Mouse (Mus musculus) liver, embryonic 12.5 days (tissue): ENCODE results near the gene Otud7b. TPM values are rescaled to one million over a fixed set of nuclear protein-coding genes. Genes with fewer than 3 reads are reported as not detected.

Experiments
- ATAC-seq: fragments of 200-750 bp; cut with Nextera tagmentation; 2 replicates; pipeline ENCODE4 v1.8.0; 2017; ENCODE audit warnings: moderate number of reproducible peaks, mild to moderate bottlenecking, moderate library complexity
- H3K27ac ChIP-seq: fragments of 300-500 bp; sonication (generic); 2 replicates; pipeline ENCODE4 v1.5.1; 2016; ENCODE audit warnings: mild to moderate bottlenecking
- H3K27me3 ChIP-seq: fragments of 300-500 bp; sonication (generic); replicated peaks from 2 replicates; pipeline ENCODE4 v1.6.1; 2016; ENCODE audit warnings: mild to moderate bottlenecking, moderate library complexity
- H3K36me3 ChIP-seq: fragments of 300-500 bp; sonication (generic); 2 replicates; pipeline ENCODE4 v1.6.1; 2016; ENCODE audit warnings: mild to moderate bottlenecking, moderate library complexity
- H3K4me1 ChIP-seq: fragments of 300-500 bp; sonication (generic); 2 replicates; pipeline ENCODE4 v1.6.1; 2016
- H3K4me2 ChIP-seq: fragments of 300-500 bp; sonication (generic); 2 replicates; pipeline ENCODE4 v1.6.1; 2016; ENCODE audit warnings: mild to moderate bottlenecking, moderate library complexity
- H3K4me3 ChIP-seq: fragments of 300-500 bp; sonication (generic); 2 replicates; pipeline ENCODE4 v1.5.1; 2016; ENCODE audit warnings: mild to moderate bottlenecking, moderate library complexity
- H3K9ac ChIP-seq: fragments of 300-500 bp; sonication (generic); 2 replicates; pipeline ENCODE4 v1.6.1; 2016; ENCODE audit warnings: mild to moderate bottlenecking, moderate library complexity
- H3K9me3 ChIP-seq: fragments of 300-500 bp; sonication (generic); replicated peaks from 2 replicates; pipeline ENCODE4 v1.6.1; 2016; ENCODE audit warnings: mild to moderate bottlenecking, moderate library complexity
- WGBS: fragments of 180-500 bp; shearing (Covaris S2); methylation state at CpG from one replicate; pipeline ENCODE4 v1.1.7; 2016; ENCODE audit not compliant: insufficient replicate concordance; 5-methylcytosine and 5-hydroxymethylcytosine counted together
- polyA plus RNA-seq: library from polyadenylated mRNA; unstranded; fragments of >200 nt; fragmentation: Nextera tagmentation; extraction: Ambion mirVana; gene quantifications from 2 replicates; pipeline ENCODE4 v1.2.1, GENCODE M21; 2016

The Otud7b gene
- polyA plus RNA-seq, 1 experiment from 2014 or later = 10.8 TPM

DNA sequence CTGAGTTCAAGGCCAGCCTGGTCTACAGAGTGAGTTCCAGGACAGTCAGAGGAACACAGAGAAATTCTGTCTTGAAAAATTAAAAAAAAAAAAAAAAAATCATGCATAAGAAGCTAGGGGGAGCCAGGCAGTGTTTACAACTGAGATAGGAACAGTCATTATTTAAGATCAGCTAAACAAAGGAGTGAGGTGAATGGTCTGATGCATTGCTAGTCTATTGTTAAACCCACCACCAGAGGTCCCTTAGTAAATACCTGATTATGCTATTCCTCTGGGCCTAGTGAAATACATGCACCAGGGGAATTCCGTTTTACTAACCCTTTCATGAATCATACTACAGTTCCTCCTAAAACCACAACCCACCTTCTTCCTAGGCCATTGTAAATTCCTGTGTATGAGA lies 34.8 kb upstream of the Otud7b start:
- no peaks in the 10 kb centered on the region for H3K27me3 ChIP-seq
- no peaks in the 10 kb centered on the region for H3K9me3 ChIP-seq
- 43% methylated on average over 1 of the region's 1 CpGs for WGBS

GRCm38 (mm10) chr3:96070241-96070640 lies 34.1 kb upstream of the Otud7b start:
- no peaks in the 10 kb centered on the region for H3K27me3 ChIP-seq
- H3K4me3 ChIP-seq = no peak overlapping the region
- no peak overlapping the region for H3K27ac ChIP-seq
- H3K4me1 ChIP-seq = peaks cover 14% of the 10 kb centered on the region
- WGBS = 69% methylated on average over 4 of the region's 4 CpGs
- H3K36me3 ChIP-seq = no peaks in the 10 kb centered on the region
- no peak overlapping the region for H3K9ac ChIP-seq
- no peak for ATAC-seq
- no peak overlapping the region for H3K4me2 ChIP-seq
- H3K9me3 ChIP-seq = no peaks in the 10 kb centered on the region

More for the DNA sequence above, 34.8 kb upstream of the Otud7b start:
- Histone ChIP-seq H3K36me3 (no peaks in the 10 kb centered on the region), H3K27ac (no peak overlapping the region), H3K4me1 (peaks cover 14% of the 10 kb centered on the region), H3K4me3 (no peak overlapping the region), H3K4me2 (no peak overlapping the region), H3K9ac (no peak overlapping the region)
- ATAC-seq = no peak

DNA sequence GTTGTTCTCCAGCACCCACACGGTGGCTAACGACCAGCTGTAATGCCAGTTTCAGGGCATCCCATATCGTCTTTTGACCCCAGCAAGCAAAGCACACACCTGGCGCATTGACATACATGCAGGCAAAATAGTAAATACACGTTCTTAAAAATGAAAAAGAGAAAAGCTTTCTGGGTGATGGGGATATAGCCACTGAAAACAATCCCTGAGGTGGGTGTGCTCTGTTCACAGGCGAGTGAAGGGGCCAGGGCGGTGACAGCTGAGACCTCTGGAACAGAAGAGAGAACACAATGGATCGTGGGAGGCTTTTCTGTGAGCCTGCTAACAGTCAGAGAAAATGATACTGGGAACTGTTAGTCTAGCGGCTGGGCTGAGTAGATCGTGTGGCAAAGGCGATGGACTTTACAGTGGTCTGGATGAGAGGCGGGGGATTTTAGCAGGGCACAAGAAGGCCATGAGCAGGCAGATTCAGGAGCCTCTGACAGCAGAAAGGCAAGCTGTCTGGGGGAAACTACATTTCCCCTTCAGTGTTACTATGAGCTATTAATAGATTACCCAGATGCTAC lies 31.3 kb upstream of the Otud7b start:
- Histone ChIP-seq H3K4me2 (no peak overlapping the region), H3K27ac (no peak overlapping the region), H3K4me1 (peaks cover 6% of the 10 kb centered on the region; the same call in 1 of the 2 replicates), H3K27me3 (peaks cover 5% of the 10 kb centered on the region; the same call in 1 of the 2 replicates), H3K4me3 (no peak overlapping the region), H3K9ac (no peak overlapping the region), H3K9me3 (no peaks in the 10 kb centered on the region), H3K36me3 (no peaks in the 10 kb centered on the region)
- ATAC-seq = no peak
- WGBS = 61% methylated on average over 12 of the region's 12 CpGs

DNA sequence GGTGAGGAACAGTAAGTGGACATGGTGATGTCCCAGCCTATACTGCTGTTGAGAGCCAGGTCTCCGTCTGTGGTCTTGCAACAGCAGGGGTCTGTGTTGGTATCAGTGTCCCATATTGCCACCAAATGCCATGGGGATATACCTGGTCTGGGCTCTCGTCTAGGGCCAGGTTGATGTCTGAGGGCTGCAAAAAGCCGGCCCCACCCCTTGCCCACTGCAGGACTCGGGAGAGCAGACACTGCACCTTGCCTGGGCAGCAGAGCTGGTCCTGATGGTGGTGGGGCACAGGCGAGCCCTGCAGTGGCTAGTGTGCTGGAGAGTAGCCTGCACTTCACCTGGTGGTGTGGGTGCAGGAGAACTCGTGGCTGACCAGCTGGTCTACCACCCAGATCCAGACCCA lies 26.3 kb upstream of the Otud7b start:
- Histone ChIP-seq H3K27me3 (peaks cover 5% of the 10 kb centered on the region; the same call in 1 of the 2 replicates), H3K9ac (no peak overlapping the region), H3K4me3 (no peak overlapping the region), H3K27ac (no peak overlapping the region), H3K36me3 (no peaks in the 10 kb centered on the region), H3K9me3 (no peaks in the 10 kb centered on the region), H3K4me1 (peaks cover 12% of the 10 kb centered on the region), H3K4me2 (no peak overlapping the region)
- no peak for ATAC-seq
- 52% methylated on average over 6 of the region's 6 CpGs for WGBS

GRCm38 (mm10) chr3:96078711-96079110 lies 25.6 kb upstream of the Otud7b start:
- WGBS = 70% methylated on average over 3 of the region's 3 CpGs
- Histone ChIP-seq H3K4me3 (no peak overlapping the region), H3K4me2 (no peak overlapping the region), H3K27ac (no peak overlapping the region), H3K4me1 (peaks cover 15% of the 10 kb centered on the region), H3K27me3 (peaks cover 5% of the 10 kb centered on the region; the same call in 1 of the 2 replicates), H3K9ac (no peak overlapping the region), H3K36me3 (no peaks in the 10 kb centered on the region), H3K9me3 (no peaks in the 10 kb centered on the region)
- ATAC-seq = no peak

DNA sequence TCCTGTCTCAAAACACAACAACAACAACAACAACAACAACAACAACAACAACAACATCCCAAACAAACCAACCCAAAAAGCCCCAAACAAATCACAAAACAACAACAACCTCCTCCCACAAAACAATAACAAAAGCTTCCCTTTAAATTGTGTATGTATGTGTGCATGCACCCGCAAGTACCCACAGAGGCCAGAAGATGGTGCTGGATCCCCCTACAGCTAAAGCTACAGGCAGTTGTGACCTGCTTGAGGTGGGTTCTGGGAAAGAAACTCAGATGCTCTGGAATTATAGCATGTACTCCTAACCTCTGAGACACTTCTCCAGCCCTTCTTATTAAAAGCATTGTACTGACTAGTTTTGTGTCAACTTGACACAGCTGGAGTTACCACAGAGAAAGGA lies 23.3 kb upstream of the Otud7b start:
- H3K9ac ChIP-seq = no peak overlapping the region
- H3K27ac ChIP-seq = no peak overlapping the region
- peaks cover 15% of the 10 kb centered on the region for H3K4me1 ChIP-seq
- H3K4me3 ChIP-seq = no peak overlapping the region
- 0 out of 2 replicates have a peak, but pooled peaks have one; percentile 59 for ATAC-seq
- no peaks in the 10 kb centered on the region for H3K9me3 ChIP-seq
- peaks cover 5% of the 10 kb centered on the region; the same call in 1 of the 2 replicates for H3K27me3 ChIP-seq
- no peak overlapping the region for H3K4me2 ChIP-seq
- H3K36me3 ChIP-seq = no peaks in the 10 kb centered on the region
- WGBS = 63% methylated on average over 1 of the region's 1 CpGs

- Histone ChIP-seq H3K9me3 (no peaks in the 10 kb centered on the region), H3K36me3 (no peaks in the 10 kb centered on the region), H3K27ac (peak overlapping the region; percentile 60; the same call in 1 of the 2 replicates), H3K4me1 (peaks cover 20% of the 10 kb centered on the region), H3K27me3 (peaks cover 5% of the 10 kb centered on the region; the same call in 1 of the 2 replicates), H3K4me2 (no peak overlapping the region), H3K4me3 (no peak overlapping the region), H3K9ac (no peak overlapping the region)
- WGBS = 66% methylated on average over 4 of the region's 4 CpGs
- 0 out of 2 replicates have a peak, but pooled peaks have one; percentile 61 for ATAC-seq
These were observed 22.7 kb upstream of the Otud7b start for GRCm38 (mm10) chr3:96081650-96082049.

DNA sequence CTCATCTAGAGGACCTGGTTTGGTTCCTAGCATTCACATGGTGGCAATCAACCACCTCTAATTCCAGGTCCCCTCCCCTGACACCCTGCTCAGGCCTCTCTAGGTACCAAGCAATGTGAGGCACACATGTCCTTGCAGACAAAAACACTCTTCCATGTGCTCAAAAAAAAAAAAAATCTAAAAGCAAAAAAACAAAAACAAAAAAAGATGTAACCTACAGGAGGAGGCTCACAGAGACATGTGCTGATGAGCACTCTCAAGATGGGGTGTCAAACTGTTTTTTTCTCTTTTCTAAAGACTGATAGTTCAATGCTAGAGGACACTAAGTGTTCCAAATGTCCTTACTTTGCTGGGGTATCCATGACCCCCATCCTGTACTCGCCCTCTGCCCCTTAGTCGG lies 22.2 kb upstream of the Otud7b start:
- H3K4me2 ChIP-seq = no peak overlapping the region
- peak overlapping the region; percentile 17; the same call in 1 of the 2 replicates for H3K9ac ChIP-seq
- no peak for ATAC-seq
- no peaks in the 10 kb centered on the region for H3K36me3 ChIP-seq
- H3K9me3 ChIP-seq = no peaks in the 10 kb centered on the region
- peaks cover 4% of the 10 kb centered on the region; the same call in 1 of the 2 replicates for H3K27me3 ChIP-seq
- H3K27ac ChIP-seq = peak overlapping the region; percentile 60; the same call in 1 of the 2 replicates
- WGBS = 77% methylated on average over 2 of the region's 2 CpGs
- peaks cover 23% of the 10 kb centered on the region for H3K4me1 ChIP-seq
- no peak overlapping the region for H3K4me3 ChIP-seq

GRCm38 (mm10) chr3:96082714-96083508 lies 21.4 kb upstream of the Otud7b start:
- 54% methylated on average over 15 of the region's 15 CpGs for WGBS
- Histone ChIP-seq H3K4me3 (no peak overlapping the region), H3K27ac (peak overlapping the region; percentile 58), H3K4me1 (peaks cover 23% of the 10 kb centered on the region), H3K9ac (peak overlapping the region; percentile 17; the same call in 1 of the 2 replicates), H3K27me3 (no peaks in the 10 kb centered on the region), H3K9me3 (no peaks in the 10 kb centered on the region), H3K36me3 (no peaks in the 10 kb centered on the region), H3K4me2 (peak overlapping the region; percentile 40)
- ATAC-seq = no peak

GRCm38 (mm10) chr3:96084146-96084755 lies 20.1 kb upstream of the Otud7b start:
- no peak for ATAC-seq
- H3K9me3 ChIP-seq = no peaks in the 10 kb centered on the region
- H3K27ac ChIP-seq = no peak overlapping the region
- H3K9ac ChIP-seq = no peak overlapping the region
- WGBS = 80% methylated on average over 10 of the region's 10 CpGs
- no peaks in the 10 kb centered on the region for H3K36me3 ChIP-seq
- no peaks in the 10 kb centered on the region for H3K27me3 ChIP-seq
- H3K4me2 ChIP-seq = no peak overlapping the region
- no peak overlapping the region for H3K4me3 ChIP-seq
- H3K4me1 ChIP-seq = peaks cover 28% of the 10 kb centered on the region

DNA sequence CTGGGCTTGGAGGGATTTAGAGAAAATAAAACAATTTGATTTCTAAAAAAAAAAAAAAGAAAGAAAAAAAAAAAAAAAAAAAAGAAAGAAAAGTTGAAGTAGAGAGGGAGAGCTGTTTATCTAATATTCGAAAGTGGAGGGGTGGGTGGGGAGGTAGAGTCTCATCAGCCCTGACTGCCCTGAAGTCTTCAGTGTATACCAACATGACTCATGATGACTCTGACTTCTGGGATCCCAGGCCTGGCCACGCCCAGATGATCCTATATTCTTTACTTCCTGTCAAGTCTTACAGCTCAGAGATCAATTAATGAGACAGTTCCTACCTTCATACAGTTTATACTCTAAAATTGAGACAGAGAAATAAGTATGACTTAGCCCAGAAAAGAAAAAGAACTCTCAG lies 17.1 kb upstream of the Otud7b start:
- 0 out of 2 replicates have a peak overlapping the region, but pooled peaks have one; percentile 31 for H3K4me2 ChIP-seq
- ATAC-seq = peak; percentile 89
- H3K27ac ChIP-seq = peak overlapping the region; percentile 79
- no peak overlapping the region for H3K4me3 ChIP-seq
- H3K36me3 ChIP-seq = no peaks in the 10 kb centered on the region
- WGBS = 50% methylated on average over 2 of the region's 2 CpGs
- H3K9me3 ChIP-seq = no peaks in the 10 kb centered on the region
- no peak overlapping the region for H3K9ac ChIP-seq
- peaks cover 24% of the 10 kb centered on the region for H3K4me1 ChIP-seq
- no peaks in the 10 kb centered on the region for H3K27me3 ChIP-seq

- Histone ChIP-seq H3K4me1 (peaks cover 18% of the 10 kb centered on the region), H3K9ac (no peak overlapping the region), H3K27me3 (no peaks in the 10 kb centered on the region), H3K27ac (peak overlapping the region; percentile 57; the same call in 1 of the 2 replicates), H3K9me3 (no peaks in the 10 kb centered on the region), H3K4me2 (no peak overlapping the region), H3K36me3 (no peaks in the 10 kb centered on the region), H3K4me3 (no peak overlapping the region)
- ATAC-seq = no peak
- WGBS = 71% methylated on average over 4 of the region's 4 CpGs
These were observed 16.5 kb upstream of the Otud7b start for GRCm38 (mm10) chr3:96087801-96088200.
